Mouse (Mus musculus) layer of hippocampus, adult 9-10 months (tissue): ENCODE measurements around the gene 1700066M21Rik.
A peak's percentile ranks its signal among the peaks of the same experiment; 100 is the strongest.

Source experiments
- DNase-seq: peaks from one replicate; pipeline ENCODE4 v3.0.0; 2022; ENCODE audit warnings: low spot score

1700066M21Rik gene

GRCm38 (mm10) chr1:57392417-57392816 lies 15.0 kb downstream of the 1700066M21Rik start:
- DNase-seq = no peak

- peak; percentile 53 for DNase-seq
These were observed 16.6 kb downstream of the 1700066M21Rik start for GRCm38 (mm10) chr1:57394051-57394450.

GRCm38 (mm10) chr1:57400321-57400720 lies 22.9 kb downstream of the 1700066M21Rik start:
- DNase-seq = no peak

GRCm38 (mm10) chr1:57400877-57401276 lies 23.5 kb downstream of the 1700066M21Rik start:
- DNase-seq = no peak

GRCm38 (mm10) chr1:57402116-57402515 lies 24.7 kb downstream of the 1700066M21Rik start:
- no peak for DNase-seq

GRCm38 (mm10) chr1:57406187-57407151 lies 29.0 kb downstream of the 1700066M21Rik start, which contains the start of the genes Maip1 and Tyw5:
Gene Maip1, plus strand, starts transcription at chr1:57406328.
Gene Tyw5, minus strand, starts transcription at chr1:57407101.
- DNase-seq = peak; percentile 43

GRCm38 (mm10) chr1:57408994-57409393 lies 31.6 kb downstream of the 1700066M21Rik start:
- DNase-seq = no peak

- DNase-seq = no peak
These were observed 36.0 kb downstream of the 1700066M21Rik start for GRCm38 (mm10) chr1:57413397-57413796.

GRCm38 (mm10) chr1:57423696-57424095 lies 46.3 kb downstream of the 1700066M21Rik start:
- no peak for DNase-seq

- peak; percentile 98 for DNase-seq
These were observed 51.2 kb downstream of the 1700066M21Rik start for GRCm38 (mm10) chr1:57428368-57429308.

GRCm38 (mm10) chr1:57429786-57430483 lies 52.5 kb downstream of the 1700066M21Rik start:
- no peak for DNase-seq

- no peak for DNase-seq
These were observed 55.7 kb downstream of the 1700066M21Rik start for GRCm38 (mm10) chr1:57433141-57433540.
